Mouse (Mus musculus): ENCODE measurements around the gene Ankrd44.

Gene Ankrd44

DNA sequence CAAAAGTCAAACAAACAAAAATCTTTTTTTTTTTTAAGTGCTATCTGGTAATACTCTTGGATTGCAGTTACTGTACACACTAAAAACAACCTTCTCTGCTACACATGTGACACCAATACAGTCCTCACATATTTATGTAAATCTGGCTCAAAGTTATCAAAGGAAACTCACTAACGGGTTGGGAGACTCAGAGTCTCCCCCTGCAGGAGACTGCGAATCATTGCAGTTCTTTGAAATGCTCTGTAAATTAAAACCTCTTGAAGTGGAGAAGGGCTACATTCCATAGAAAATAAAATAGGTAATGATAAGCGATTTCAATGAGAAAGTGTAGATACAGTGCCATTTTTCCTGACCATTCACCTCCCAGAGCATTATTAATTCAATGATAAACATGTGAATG lies 219.6 kb downstream of the Ankrd44 start:
- DNase-seq (ENCODE audit: low spot score) = no peak

DNA sequence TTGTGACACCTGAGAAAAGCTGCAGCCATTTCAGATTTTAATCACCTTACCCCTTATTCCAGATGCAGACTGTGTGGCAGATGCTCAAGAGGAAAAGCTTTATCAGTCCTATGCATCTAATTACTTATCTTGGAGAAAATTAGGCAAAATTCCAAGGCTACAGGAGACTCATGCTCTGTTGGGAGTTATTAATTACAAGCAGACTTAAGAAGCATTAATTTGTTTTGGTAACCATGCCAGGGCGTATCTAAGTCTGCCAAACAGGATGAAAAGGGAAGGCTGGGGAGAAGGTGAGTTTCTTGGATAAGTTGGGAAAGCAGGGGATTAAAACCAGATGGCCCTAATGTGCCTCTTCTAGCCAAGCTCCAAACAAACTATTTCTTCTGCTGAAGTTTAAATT lies 222.7 kb downstream of the Ankrd44 start:
- peak; percentile 34 for DNase-seq (ENCODE audit: low spot score)

DNA sequence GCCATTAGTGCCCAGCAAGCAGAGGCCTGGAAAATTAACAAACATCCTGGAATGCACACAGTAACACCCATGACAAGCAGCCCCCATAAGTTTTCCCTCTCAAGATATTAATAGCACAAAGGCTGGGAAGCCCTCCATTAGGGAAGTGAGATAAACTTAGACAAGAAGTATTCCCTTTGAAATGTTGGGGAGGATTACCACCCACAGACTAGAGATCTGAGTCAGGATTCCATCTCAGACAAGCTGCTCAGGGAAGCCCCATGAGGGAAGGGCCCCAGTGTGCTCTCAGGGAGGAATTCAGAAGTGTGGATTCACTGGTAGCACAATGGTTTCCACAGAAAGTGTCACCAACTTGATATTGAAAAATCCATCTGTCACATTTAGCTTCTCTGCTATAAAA lies 223.3 kb downstream of the Ankrd44 start:
- DNase-seq (ENCODE audit: low spot score) = no peak

DNA sequence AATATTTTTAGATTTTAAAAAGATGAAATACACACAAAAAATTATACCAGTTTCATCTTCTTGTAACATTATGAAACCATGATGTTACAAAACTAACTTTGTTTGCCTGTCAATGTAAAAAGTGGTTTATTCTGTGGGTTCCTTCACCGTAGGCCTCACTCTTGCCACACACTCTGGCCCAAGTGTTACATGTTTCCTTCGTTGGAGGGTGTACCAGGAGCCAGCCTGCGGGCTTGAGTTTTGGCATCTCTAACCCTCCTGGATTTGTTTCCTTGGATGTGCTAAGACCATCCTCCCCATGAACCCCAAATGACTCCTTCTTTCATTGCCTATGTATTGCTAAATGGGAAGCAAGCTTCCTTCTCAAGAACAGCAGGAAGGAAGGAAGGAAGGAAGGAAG lies 230.8 kb downstream of the Ankrd44 start:
- no peak for DNase-seq (ENCODE audit: low spot score)

DNA sequence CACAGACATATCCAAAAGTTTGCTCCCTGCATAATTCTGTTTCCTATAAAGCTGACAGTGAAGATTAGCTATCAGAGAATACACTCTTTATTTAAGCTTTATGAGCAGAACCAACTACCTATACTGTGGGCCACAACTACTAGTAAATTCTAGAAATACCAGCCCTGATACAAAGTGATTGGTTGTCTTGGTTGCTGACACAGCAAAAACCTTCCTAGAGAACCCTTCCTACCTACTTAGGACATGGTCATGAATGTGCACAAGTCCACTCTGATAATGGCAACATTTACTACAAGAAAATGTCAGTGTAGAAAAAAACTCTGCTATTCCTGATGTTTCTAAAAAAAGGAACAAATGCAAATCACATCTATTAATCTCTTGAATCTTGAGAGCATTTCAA lies 234.4 kb downstream of the Ankrd44 start:
- no peak for DNase-seq (ENCODE audit: low spot score)

DNA sequence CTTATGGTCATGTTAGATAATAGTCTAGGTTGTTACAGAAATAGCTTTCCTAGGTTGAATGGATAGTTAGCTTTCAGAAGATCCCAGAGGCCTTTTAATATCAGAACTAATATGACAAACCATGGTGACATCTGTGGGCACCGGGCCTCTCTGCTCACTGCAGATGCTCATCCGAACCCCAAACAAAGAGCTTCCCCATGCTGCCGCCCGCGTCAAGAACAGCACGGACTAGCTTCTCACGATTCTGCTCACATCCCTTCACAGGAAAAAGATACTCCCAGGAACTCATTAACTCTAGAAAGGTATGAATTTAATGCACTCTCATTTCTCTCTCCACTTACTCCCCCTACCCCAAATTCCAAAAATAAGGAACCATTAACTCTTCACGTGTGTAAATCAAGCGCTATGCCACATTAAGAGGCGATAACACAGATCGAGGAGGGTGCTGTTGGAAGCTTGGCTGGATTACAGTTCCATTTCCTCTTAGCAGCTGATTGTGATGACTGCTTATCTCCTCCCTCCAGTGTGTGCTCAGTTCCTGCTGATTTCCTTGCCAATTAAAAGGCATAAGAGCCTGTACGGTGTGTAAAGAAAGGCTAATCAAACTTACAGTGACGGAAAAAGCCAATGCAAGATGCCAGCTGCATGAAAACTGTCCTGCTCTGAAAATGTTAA lies 235.8 kb downstream of the Ankrd44 start:
- DNase-seq (ENCODE audit: low spot score) = no peak

DNA sequence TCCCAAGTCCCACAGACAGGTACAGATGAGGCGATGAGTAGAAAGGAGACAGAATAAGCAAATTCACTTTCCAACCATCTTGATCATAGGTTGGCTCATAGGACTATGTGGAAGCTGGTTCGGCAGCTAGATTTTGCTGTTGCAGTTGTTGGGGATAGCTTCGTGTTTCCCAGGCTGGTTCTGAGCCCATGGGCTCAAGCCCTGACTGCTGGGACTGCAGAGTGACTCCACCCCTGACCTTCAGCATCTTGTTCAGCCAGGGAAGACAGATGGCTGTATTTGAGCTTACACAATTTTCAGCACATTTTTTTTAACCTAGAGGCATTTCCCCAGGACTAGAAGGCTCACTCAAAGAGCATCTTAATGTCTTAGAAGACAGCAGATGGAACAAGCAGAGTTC lies 237.7 kb downstream of the Ankrd44 start:
- no peak for DNase-seq (ENCODE audit: low spot score)

DNA sequence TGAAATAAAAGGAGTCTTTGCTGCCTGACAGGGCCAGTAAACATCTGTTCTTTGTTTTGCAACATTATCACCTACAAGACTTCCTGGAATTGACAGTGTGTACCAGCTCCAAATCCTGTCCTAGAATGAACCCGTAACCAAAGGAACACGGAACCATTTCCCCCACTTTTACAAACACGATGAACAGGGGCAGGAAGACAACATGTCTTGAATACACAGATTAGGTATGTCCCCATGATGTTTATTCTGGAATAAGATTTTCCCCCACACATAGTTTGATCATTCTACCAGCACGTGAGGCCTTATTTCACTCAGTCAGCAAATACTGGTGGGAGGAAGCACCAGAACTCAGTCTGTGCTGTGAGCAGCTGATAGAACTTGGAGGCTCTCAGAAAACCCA lies 241.9 kb downstream of the Ankrd44 start:
- DNase-seq (ENCODE audit: low spot score) = no peak

DNA sequence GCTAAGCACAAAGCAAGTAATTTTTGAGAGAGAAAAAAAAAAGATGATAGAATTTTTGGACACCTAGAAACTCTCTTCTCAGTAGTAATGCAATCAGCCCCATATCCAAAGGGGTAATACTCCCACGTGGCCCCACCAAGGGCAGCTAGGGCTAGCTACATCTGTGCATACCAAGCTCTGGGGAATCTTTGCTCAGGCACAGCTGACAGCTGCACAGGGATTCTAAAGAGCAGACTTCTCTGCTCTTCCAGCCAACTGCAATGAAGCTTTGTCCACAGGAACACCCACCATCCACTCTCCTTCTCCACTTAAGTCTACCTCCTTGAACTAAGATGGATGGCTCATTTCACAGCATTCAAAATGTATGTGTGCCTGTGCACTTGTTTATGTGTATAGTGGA lies 246.6 kb downstream of the Ankrd44 start:
- DNase-seq (ENCODE audit: low spot score) = no peak

DNA sequence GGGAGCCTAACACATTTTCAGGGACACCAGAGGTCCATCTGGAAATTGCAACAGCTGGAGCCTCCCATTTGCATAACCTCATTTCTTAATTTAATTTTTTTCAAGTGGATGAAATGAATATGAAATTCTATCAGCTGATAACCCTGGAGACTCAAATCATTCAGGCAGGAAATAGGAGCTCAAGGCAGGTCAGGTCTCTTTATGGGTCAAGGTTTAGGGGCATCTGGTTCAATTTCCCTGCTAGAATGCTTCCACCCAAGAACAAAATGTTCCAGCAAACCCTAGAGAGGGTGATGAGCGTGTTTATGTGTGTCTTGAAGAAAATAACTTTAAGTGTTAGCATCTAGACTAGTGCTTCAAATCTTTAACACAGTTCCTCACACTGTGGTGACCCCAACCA lies 248.2 kb downstream of the Ankrd44 start:
- no peak for DNase-seq (ENCODE audit: low spot score)

DNA sequence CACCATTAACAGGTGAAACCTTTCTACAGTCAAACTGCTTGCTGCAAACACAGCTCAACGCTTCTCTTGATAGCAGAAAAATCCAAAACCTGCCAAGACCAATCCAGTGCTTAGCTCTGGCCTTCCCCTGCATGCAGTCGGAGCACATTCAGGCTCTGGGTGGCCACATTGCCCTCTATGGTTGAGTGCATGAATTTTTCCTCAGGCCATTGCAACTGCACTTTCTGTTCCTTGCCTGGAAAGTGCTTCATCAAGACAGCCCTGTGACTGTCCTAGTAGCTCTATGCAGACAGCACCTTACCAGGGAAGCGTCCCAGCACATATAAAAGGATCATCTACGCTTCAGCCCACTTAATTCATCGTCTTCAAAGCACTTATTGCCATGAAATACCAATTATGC lies 250.7 kb downstream of the Ankrd44 start:
- DNase-seq (ENCODE audit: low spot score) = no peak

DNA sequence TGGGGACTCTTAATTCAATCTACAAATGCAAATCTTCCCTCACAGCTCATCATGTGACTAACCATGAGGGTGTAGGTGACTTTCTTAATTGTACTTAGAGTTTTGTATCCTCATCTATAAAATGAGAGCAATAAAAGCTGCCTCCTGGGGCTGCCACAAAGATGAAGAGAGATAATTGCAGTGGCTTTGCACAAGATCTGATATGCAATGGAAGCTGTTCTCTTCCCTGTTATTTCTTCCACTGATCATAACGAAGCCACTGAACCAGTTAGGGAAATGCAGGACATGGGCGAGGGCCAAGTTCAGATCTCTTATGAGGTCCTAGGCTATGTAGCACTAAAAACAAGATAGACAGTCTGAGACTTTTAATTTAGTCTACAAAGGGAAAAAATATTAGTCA lies 258.2 kb downstream of the Ankrd44 start:
- DNase-seq (ENCODE audit: low spot score) = no peak

DNA sequence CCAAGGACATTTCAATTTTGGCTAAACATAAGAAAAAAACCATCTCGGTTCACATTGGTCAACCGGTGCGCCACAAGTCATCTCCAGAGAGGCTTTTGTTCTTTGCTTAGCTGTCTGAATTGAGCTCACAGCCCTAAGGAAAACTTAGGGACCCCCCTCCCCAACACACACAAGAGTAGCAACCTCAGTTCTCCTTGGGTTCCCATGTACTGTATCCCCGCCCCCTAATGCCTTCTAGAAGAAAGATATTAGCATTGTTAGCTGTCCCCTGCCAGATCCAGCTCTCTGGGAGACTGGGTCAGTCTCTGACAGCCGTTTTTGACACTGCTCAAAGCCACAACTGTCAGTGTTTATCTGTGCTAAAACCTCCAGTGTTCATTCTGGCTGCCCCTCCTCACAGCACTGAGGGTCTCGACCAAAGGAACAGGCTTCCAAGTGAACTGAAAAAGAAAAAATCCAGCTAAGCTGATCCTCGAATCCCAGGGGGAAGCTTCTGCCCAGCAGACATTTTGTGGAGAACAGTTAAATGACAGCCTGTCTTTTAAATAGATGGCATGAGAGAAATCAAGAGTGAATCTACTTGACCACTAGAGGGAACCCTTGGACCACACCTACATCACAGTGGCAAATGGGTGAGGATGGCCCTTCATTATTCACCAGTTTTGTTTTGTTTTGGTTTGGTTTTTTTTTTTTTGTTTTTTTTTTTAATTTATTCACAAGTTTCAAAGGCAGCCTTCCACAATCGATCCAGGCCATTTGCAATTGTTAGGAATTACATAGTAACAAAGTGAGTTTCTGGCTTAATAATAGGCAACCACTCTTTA lies 260.4 kb downstream of the Ankrd44 start:
- peak; percentile 84 for DNase-seq (ENCODE audit: low spot score)

DNA sequence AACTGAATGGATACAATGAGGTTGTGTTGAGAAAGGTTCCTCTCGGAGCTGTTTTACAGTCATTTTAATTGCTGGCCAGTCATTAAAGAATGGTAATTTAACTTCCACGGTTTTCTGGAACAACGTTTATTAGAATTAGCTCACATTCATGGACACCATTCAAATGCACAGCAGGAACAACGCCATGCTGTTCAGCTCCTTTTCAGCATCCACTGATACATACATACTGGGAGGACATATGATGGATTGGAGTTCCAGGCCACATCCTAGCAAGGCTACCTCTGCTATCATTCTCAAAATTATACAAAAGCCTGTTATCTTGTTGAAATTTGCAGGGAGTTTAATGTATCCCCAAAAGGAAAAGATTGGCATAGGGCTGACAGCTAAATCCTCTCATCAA lies 261.1 kb downstream of the Ankrd44 start:
- DNase-seq (ENCODE audit: low spot score) = no peak

DNA sequence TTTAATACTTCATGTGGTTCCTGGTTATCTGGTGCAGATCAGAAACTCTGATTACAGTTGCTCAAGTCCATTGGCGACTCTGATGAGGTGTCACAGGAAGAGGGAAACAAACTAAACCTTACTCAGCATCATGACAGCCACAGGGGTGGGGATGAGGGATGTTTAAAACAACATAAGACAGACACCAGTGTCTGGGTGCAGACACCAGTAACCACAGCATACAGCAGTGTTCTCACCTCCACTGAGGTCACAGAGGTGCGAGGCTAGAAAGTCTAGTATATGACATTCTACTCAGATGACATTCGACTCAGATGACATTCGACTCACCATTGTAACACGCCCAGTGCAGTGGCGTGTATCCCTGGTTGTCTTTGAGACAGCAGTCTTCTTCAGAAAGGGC lies 265.5 kb downstream of the Ankrd44 start:
- no peak for DNase-seq (ENCODE audit: low spot score)

DNA sequence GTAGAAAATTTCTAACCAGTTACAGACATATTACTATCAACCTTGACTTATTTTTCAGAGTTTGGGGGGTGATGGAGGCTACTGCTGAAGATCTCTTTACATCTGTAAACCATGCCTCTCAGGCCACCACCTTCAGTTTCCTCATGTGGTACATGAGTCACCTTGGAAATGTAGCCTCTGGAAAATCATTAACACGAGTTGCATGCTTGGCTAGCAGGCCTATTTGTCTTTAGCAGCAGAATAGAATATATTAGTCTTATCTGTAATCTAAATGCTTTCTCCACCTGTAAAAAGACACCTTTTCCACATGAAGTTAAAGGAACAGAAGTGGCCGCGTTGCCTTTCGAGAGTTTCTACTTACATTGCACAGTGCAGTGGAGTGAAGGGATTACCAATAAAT lies 267.6 kb downstream of the Ankrd44 start:
- no peak for DNase-seq (ENCODE audit: low spot score)

DNA sequence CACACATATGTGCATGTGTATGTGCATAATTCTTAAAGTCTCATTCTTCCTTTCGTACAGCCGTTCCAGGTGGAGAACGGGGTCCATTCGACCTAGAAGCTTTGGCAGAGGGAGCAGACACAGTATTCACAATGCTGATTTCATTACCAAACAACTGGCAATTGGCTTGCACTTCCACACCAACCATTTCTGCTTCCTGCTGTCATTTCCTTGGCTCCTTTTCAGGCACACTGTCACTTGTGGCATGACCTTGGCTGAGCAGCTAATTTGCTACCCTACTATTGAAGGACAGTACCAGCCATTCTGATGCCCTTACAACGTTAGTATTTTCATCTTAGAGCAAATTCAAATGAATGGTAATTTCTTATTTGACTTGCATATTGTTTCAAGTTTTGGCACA lies 277.9 kb downstream of the Ankrd44 start:
- no peak for DNase-seq (ENCODE audit: low spot score)

DNA sequence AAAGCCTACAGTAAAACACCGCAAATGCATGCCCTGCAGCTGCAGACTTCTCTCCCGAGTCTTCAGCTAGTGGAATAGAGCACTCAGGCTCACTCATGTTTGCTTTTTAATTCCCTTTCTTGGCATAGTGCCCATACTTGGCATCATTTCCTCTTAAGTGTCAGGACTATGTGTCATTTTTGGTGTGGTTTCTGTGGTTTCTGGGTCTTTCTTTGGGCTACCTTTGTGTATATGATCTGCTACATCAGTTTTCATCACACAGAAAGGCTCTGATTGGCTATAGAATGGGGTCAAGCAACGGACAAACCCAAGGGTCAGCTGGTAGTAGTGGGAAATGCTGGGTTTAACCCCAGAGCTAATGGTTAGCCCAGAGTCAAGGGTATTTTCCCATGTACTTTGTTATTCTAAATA lies 278.8 kb downstream of the Ankrd44 start:
- no peak for DNase-seq (ENCODE audit: low spot score)

DNA sequence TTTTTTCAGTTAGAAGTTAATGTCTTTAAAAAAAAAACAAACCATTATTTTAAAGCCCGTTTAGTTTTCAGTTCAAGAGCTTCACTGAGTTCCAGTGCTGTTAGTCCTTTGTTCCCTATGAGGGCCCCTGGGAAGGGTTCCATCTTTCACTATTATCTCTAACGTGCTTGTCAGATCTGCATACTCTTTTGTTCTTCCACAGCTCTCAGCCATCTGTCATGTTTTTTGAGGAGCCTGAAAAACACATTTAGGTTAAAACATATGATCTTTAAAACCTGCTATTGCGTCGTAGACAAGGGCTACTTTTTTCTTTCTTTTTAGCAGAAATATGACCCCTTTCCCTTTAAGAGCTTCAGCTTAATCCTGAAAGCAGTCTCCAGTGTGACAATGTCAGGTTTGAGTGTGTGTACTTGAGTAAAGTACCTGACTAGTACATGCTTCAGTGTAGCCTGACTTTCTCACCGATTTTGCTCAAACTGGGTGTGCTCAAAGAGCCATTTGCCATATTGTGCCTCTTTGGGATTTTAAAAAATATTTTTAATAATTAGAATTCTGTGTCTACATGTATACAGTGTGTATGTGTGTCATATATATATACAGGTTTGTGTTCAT lies 285.9 kb downstream of the Ankrd44 start:
- DNase-seq (ENCODE audit: low spot score) = no peak

DNA sequence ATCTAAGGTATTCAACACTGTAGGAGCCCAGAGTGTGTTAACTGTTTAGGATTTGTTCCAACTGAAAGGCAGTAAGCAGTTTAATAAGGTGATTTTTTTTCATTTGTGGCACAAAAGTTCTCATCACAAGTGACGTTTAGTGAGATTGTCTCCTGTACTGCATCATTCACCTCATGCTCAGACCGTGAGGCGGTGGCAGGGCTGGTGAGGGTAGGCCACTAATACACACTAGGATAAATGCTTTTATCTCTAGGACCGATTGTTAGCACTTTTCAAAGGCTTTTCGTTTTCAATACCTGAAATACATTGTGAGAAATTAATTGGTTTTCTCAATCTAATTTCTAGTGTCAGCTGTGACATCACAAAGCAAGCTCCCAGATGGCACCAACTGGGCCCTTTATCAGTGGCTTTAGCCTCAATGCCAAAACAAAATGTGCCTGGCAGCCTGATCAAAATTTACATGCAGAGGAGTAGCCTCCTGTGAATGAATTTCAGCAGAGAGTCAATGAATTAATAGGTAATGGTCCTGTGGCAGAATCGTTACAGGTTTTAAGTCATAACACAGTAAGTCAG lies 286.6 kb downstream of the Ankrd44 start:
- no peak for DNase-seq (ENCODE audit: low spot score)

DNA sequence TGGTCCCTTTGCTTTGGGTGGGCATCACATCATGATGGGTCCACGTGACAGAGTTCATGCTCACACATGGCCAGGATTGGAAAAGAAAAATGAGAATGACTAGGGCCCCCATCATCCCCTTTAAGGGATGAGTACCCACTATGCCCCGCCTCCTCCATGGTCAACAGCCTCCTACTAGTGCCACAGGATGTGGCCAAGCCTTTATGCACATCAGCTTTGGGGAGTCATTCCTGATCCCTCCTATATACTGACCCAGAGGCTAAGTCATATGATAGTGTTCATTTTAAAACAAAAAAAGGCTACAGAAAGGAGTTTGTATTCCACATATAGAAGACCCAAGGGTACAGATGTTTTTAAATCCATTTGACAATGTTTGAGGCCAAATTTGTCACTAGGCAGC lies 287.1 kb downstream of the Ankrd44 start:
- no peak for DNase-seq (ENCODE audit: low spot score)

DNA sequence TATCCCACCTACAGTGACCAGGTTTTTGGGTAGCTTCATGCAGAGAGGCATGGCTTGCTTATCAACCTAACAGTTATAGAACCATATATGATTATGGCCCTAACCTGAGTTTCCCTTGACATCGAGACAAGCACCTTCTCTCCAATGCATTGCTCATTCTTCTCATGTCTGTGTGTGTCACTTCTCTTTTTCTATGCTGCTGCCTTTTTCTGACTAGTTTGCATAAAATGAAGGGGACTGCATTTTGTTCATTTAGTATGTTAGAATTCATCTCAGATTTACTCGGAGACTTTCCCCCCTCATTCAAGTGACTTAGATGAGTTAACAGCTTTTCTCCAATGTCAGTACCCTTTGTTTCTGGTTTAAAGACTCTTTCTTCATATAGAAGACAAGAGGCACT lies 288.8 kb downstream of the Ankrd44 start:
- DNase-seq (ENCODE audit: low spot score) = no peak

DNA sequence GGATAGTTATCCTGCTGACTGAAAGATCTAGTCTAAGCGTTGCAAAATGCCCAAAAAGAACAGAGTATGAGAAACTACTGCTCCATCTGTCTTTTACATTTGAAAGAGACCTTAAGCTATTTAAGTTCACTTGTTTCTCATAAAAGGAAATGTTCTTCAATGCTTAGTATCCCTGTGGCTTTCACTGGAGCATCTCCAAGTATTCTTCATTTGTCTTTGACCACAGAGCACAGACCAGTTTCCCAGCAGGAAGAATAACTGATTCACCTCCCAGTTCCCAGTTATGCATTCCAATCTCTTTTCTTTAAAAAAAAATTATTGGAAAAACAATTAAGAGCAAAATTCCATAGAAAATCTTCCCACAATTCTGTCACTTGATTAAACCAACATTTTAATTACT lies 297.1 kb downstream of the Ankrd44 start:
- no peak for DNase-seq (ENCODE audit: low spot score)
